Mouse (Mus musculus): ENCODE measurements around the gene Dusp22. TPM values are rescaled to one million over a fixed set of nuclear protein-coding genes. Genes with fewer than 3 reads are reported as not detected.

Dusp22 gene
- total RNA-seq, 2 experiments from 2014 or later: 29.7 to 33.1 TPM

GRCm38 (mm10) chr13:30747068-30747467, 87.3 kb downstream of the Dusp22 start:
- intact Hi-C loops (cut with DNase I): no loop called here
- TF ChIP-seq CTCF (IDR thresholded peaks at IDR 0.05): no peak

DNA sequence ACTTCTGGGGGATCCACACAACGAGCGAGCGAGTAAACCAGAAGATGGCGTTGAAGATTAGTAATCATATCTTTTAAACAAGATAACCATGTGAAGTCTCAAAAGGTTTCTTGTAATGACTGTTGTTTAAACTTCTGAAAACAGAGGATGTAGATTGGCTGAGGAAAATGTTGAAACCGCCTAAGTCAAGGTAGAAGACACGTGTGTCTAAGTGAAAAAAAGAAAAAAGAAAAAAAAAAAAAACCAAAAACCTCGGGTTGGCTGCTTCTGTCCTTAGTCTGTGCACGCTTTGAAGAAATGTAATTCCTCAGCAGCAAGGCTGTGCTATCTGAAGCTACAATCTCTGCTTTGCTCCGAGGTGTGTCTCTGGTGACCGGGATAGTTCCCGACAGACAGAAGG, 87.7 kb downstream of the Dusp22 start:
- H3K27ac ChIP-seq: no peak overlapping the region
- intact Hi-C loops (cut with DNase I): no loop called here
- no peak for TF ChIP-seq CTCF (IDR thresholded peaks at IDR 0.05)
- no peak overlapping the region for H3K4me3 ChIP-seq
- DNase-seq (ENCODE audit: extremely low spot score in 1 of 2, low spot score in 2 of 2): no peak

More at GRCm38 (mm10) chr13:30747068-30747467, 87.3 kb downstream of the Dusp22 start:
- no peak overlapping the region for H3K27ac ChIP-seq
- H3K4me3 ChIP-seq: no peak overlapping the region
- DNase-seq (ENCODE audit: extremely low spot score in 1 of 2, low spot score in 2 of 2): no peak

- no peak for DNase-seq (ENCODE audit: extremely low spot score in 1 of 2, low spot score in 2 of 2)
- intact Hi-C loops (cut with DNase I): no loop called here
- no peak overlapping the region for H3K4me3 ChIP-seq
- no peak for TF ChIP-seq CTCF (IDR thresholded peaks at IDR 0.05)
- H3K27ac ChIP-seq: no peak overlapping the region
Observed at GRCm38 (mm10) chr13:30748321-30748720, 88.5 kb downstream of the Dusp22 start.

GRCm38 (mm10) chr13:30749021-30749556, 89.3 kb downstream of the Dusp22 start, which contains the start of gene Irf4:
Gene Irf4, plus strand, starts transcription at chr13:30749226.
- DNase-seq (ENCODE audit: extremely low spot score in 1 of 2, low spot score in 2 of 2): no peak
- TF ChIP-seq CTCF (IDR thresholded peaks at IDR 0.05): no peak
- intact Hi-C loops (cut with DNase I): no loop called here
- Histone ChIP-seq H3K4me3 (peak within 1 kb of the TSS; percentile 39), H3K27ac (no peak within 1 kb of the TSS)

DNA sequence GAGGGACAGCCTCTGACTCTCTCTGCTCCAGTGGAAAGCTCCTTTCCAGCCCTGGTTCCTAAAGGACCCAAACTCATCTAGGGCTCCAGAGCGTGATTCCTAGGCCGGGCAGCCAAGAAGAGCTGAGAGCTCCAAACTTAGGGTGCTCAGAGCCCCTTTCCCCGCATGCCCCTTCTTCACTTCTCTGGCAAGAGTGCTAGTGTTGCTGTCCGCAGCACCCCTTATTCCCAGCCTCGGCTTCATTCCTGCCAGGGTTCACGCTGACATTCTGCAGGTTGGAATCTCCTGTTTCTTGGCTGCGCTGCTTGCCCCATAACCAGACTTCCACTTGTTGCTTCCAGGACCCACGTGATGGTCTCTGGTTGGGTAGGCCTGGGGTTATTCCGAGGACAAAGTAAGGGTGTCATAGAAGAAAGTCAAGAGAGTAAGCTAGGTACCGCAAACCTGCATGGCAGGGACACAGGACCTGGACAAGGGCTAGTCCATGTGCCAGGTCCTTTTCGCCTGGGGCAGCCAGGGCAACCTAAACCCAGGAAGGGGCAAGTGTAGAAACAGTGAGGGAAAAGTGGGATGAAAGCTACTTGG, 89.8 kb downstream of the Dusp22 start:
- TF ChIP-seq CTCF (IDR thresholded peaks at IDR 0.05): no peak
- Histone ChIP-seq H3K4me3 (peak overlapping the region; percentile 39), H3K27ac (no peak overlapping the region)
- DNase-seq (ENCODE audit: extremely low spot score in 1 of 2, low spot score in 2 of 2): no peak
- intact Hi-C loops (cut with DNase I): no loop called here

- no peak for TF ChIP-seq CTCF (IDR thresholded peaks at IDR 0.05)
- peak overlapping the region; percentile 28 for H3K4me3 ChIP-seq
- H3K27ac ChIP-seq: no peak overlapping the region
- DNase-seq (ENCODE audit: extremely low spot score in 1 of 2, low spot score in 2 of 2): no peak
- intact Hi-C loops (cut with DNase I): no loop called here
Observed at GRCm38 (mm10) chr13:30750461-30751303, 90.9 kb downstream of the Dusp22 start.

DNA sequence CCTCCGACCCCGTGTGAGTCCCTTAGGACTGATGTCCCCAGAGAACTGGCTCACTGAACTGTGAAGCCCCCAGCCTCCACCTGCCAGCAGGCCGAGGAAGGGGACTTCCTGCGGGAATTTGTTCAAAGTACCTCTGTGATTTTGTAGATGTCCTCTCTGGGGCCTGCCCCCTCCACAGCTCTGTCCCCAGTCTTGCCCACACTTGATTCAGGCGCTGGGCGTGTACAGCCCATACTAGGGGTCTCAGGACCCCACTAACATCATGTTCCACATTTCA, 91.4 kb downstream of the Dusp22 start:
- intact Hi-C loops (cut with DNase I): no loop called here

GRCm38 (mm10) chr13:30752581-30753187, 92.9 kb downstream of the Dusp22 start:
- intact Hi-C loops (cut with DNase I): no loop called here

More for the DNA sequence above, 91.4 kb downstream of the Dusp22 start:
- Histone ChIP-seq H3K27ac (no peak overlapping the region), H3K4me3 (no peak overlapping the region)
- DNase-seq (ENCODE audit: extremely low spot score in 1 of 2, low spot score in 2 of 2): no peak
- TF ChIP-seq CTCF (IDR thresholded peaks at IDR 0.05): no peak

DNA sequence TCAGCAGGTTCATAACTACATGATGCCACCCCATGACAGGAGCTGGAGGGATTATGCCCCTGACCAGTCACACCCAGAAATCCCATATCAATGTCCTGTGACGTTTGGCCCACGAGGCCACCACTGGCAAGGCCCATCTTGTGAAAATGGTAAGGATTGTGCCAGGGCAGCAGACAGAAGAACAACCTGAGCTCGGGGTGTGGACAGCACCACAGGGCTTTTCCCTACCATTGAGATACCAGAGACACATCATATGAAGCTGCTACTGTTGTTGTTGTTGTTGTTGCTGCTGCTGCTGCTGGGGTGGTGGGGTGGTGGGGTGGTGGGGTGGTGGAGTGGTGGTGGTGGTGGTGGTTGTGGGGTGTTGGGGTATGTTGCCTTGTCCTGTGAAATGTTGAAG, 93.6 kb downstream of the Dusp22 start:
- Histone ChIP-seq H3K27ac (no peak overlapping the region), H3K4me3 (no peak overlapping the region)
- intact Hi-C loops (cut with DNase I): no loop called here
- no peak for TF ChIP-seq CTCF (IDR thresholded peaks at IDR 0.05)
- no peak for DNase-seq (ENCODE audit: extremely low spot score in 1 of 2, low spot score in 2 of 2)

More at GRCm38 (mm10) chr13:30752581-30753187, 92.9 kb downstream of the Dusp22 start:
- TF ChIP-seq CTCF (IDR thresholded peaks at IDR 0.05): no peak
- no peak for DNase-seq (ENCODE audit: extremely low spot score in 1 of 2, low spot score in 2 of 2)
- no peak overlapping the region for H3K4me3 ChIP-seq
- no peak overlapping the region for H3K27ac ChIP-seq

- no peak for DNase-seq (ENCODE audit: extremely low spot score in 1 of 2, low spot score in 2 of 2)
- intact Hi-C loops (cut with DNase I): no loop called here
- no peak overlapping the region for H3K27ac ChIP-seq
- TF ChIP-seq CTCF (IDR thresholded peaks at IDR 0.05): no peak
- no peak overlapping the region for H3K4me3 ChIP-seq
Observed at GRCm38 (mm10) chr13:30754066-30754465, 94.3 kb downstream of the Dusp22 start.

- H3K27ac ChIP-seq: no peak overlapping the region
- no peak for DNase-seq (ENCODE audit: extremely low spot score in 1 of 2, low spot score in 2 of 2)
- no peak overlapping the region for H3K4me3 ChIP-seq
- no peak for TF ChIP-seq CTCF (IDR thresholded peaks at IDR 0.05)
- intact Hi-C loops (cut with DNase I): no loop called here
Observed at GRCm38 (mm10) chr13:30754825-30755476, 95.2 kb downstream of the Dusp22 start.

DNA sequence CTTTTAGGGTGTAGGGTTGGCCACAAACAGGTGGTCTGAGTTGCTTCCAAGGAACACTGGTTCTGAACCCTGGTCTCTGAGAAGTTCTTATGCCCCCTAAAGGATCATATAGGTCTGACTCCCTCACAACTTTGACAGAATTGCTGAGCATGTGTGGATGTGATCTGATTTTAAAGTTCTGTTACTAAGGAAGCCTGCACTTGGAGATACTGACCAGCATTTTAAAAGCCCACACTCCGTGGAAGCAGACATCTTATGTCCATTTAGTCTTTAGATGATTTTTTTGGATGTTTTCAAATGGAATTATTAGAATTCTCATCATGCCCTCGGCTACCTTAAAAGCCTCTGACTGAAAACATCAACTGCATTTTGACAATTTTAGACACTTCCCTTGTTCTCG, 95.8 kb downstream of the Dusp22 start:
- H3K4me3 ChIP-seq: no peak overlapping the region
- TF ChIP-seq CTCF (IDR thresholded peaks at IDR 0.05): no peak
- H3K27ac ChIP-seq: no peak overlapping the region
- intact Hi-C loops (cut with DNase I): no loop called here
- DNase-seq (ENCODE audit: extremely low spot score in 1 of 2, low spot score in 2 of 2): no peak

All from left cerebral cortex, adult 2 months (tissue).